6 mouse cellular contexts compared by ENCODE assay signal in genomic region chr14:76725231-76725630, GRCm38 (mm10).
DNase-seq lines count a peak whose midpoint lies in the region; TF ChIP-seq lines count a peak whose summit lies in the region.
"Not testable (repeated sequence)": the region's sequence is repeated elsewhere in the genome, so short reads cannot be mapped to it uniquely, and the experiment has no call there.

No protein-coding gene starts in this region.

- H3K27ac ChIP-seq in cortical plate, adult 2 months (ENCODE audit: insufficient read depth, low read length) = peak overlapping the region; percentile 25; the same call in 1 of the 2 replicates
- H3K27ac ChIP-seq in gastrocnemius, adult 2 months = peak overlapping the region; percentile 66

- not testable (repeated sequence) for H3K4me1 ChIP-seq in cortical plate, adult 2 months (ENCODE audit: control insufficient read depth, insufficient read depth, low read length)

- TF ChIP-seq POLR2A in cortical plate, adult 2 months (IDR thresholded peaks at IDR 0.05; ENCODE audit: extremely low read depth, insufficient read depth, low read length) = not testable (repeated sequence)

- peak; percentile 36 for DNase-seq in adrenal gland, postnatal 14 days
- peak; percentile 71 for DNase-seq in gastrocnemius, adult 2 months
- DNase-seq in gonadal fat pad, adult 2 months (ENCODE audit: low read depth) = peak; percentile 54
- peak; percentile 49 to 50 for DNase-seq in heart, postnatal 36 days
- DNase-seq in skeletal muscle tissue, adult 2 months (ENCODE audit: low read depth, low spot score) = peak; percentile 33

- not testable (repeated sequence) for TF ChIP-seq CTCF in cortical plate, adult 2 months (IDR thresholded peaks at IDR 0.05; ENCODE audit: extremely low read depth, insufficient read depth, low read length); gastrocnemius, adult 2 months (IDR thresholded peaks at IDR 0.05)

- not testable (repeated sequence) for H3K4me3 ChIP-seq in cortical plate, adult 2 months (ENCODE audit: insufficient read depth, low read length); gastrocnemius, adult 2 months

- intact Hi-C loops in gastrocnemius, adult 2 months (cut with DNase I); heart, postnatal 36 days (cut with DNase I): not testable (repeated sequence)
